1 mouse cellular context compared by ENCODE assay signal in the genomic region with DNA sequence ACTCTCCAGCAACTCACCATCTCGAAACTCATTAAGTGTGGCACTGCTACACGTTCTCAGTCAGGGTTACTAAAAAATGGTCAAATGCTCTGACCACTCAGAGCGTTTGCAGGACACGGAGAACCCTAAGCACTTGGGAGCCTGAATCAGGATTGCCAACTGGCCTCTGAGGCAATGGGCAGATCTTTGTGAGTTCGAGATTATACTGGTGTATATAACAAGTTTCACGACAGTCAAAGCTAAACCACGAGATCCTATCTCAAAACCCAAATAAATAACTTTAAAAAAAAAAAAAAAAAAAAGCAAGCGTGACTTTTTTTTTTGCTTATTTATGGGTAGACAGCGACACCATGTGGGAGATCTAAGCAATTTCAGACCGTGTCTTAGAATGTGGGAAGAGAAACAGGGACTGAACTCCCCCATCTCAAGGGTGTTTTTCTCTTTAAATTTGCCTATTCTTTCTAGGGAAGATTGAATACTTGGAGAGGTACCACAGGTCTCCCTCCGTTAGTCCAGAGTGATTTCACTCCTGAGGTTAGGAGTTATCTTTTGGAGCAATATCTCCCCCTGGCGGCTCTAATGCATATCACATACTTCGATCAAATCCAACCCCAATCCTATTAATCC.
A peak's percentile ranks its signal among the peaks of the same experiment; 100 is the strongest.
TF ChIP-seq lines count a peak whose summit lies in the region.

No protein-coding gene starts in this region.

TF ChIP-seq in MEL, 35 proteins besides CTCF, POLR2A, EP300 and RAD21 (continued from another document):
- TF ChIP-seq ZC3H11A (IDR thresholded peaks at IDR 0.05; ENCODE audit: low read depth, low read length) (peak; percentile 76), BHLHE40 (IDR thresholded peaks at IDR 0.05; ENCODE audit: borderline replicate concordance, low read depth, low read length) (peak; percentile 48; the same call in 1 of the 2 replicates), SIN3A (IDR thresholded peaks at IDR 0.05; ENCODE audit: low read length) (peak; percentile 81), JUND (IDR thresholded peaks at IDR 0.05; ENCODE audit: low read depth, low read length) (no peak), UBTF (IDR thresholded peaks at IDR 0.05; ENCODE audit: borderline replicate concordance, insufficient read depth, low read depth, low read length) (no peak)
